Mouse (Mus musculus) heart, embryonic 14.5 days (tissue): ENCODE results near the gene Inpp4b. TPM values are rescaled to one million over a fixed set of nuclear protein-coding genes. Genes with fewer than 3 reads are reported as not detected.

ENCODE experiments used
- ATAC-seq: fragments of 200-750 bp; cut with Nextera tagmentation; 2 replicates; pipeline ENCODE4 v1.8.0; 2017; ENCODE audit warnings: low read depth, moderate TSS enrichment; ENCODE audit not compliant: insufficient number of reproducible peaks, insufficient read depth, low FRiP score
- H3K27ac ChIP-seq, 2 experiments: fragments of 200-500 bp in 1 of 2; fragments of 300-500 bp in 1 of 2; sonication (generic) in 1 of 2; replicated peaks in 1 of 2; 2 replicates each; pipeline ENCODE4 v1.5.1; 2012 to 2014; ENCODE audit warnings: low read depth in 2 of 2, low read length in 2 of 2, control low read depth in 1 of 2, mild to moderate bottlenecking in 1 of 2, mixed read lengths in 1 of 2; ENCODE audit not compliant: control insufficient read depth in 1 of 2, insufficient read depth in 1 of 2
- H3K27me3 ChIP-seq: fragments of 300-500 bp; sonication (generic); 2 replicates; pipeline ENCODE4 v1.6.1; 2014; ENCODE audit warnings: mild to moderate bottlenecking, low read length, control low read depth; ENCODE audit not compliant: control insufficient read depth, insufficient read depth
- H3K36me3 ChIP-seq: fragments of 300-500 bp; sonication (generic); 2 replicates; pipeline ENCODE4 v1.6.1; 2014; ENCODE audit warnings: mild to moderate bottlenecking, control low read depth, low read length, mixed read lengths; ENCODE audit not compliant: control insufficient read depth, insufficient read depth
- H3K4me1 ChIP-seq, 2 experiments: fragments of 200-500 bp in 1 of 2; fragments of 300-500 bp in 1 of 2; sonication (generic) in 1 of 2; 2 replicates each; pipeline ENCODE4 v1.6.1; 2012 to 2014; ENCODE audit warnings: low read length in 2 of 2, control low read depth in 1 of 2, mixed read lengths in 1 of 2; ENCODE audit not compliant: control insufficient read depth in 2 of 2, insufficient read depth in 2 of 2
- H3K4me2 ChIP-seq: fragments of 300-500 bp; sonication (generic); 2 replicates; pipeline ENCODE4 v1.6.1; 2014; ENCODE audit warnings: mild to moderate bottlenecking, low read length
- H3K4me3 ChIP-seq, 2 experiments: fragments of 200-500 bp in 1 of 2; fragments of 300-500 bp in 1 of 2; sonication (generic) in 1 of 2; 2 replicates each; pipeline ENCODE4 v1.5.1; 2012 to 2014; ENCODE audit warnings: low read length in 2 of 2, mild to moderate bottlenecking in 2 of 2, control low read depth in 1 of 2, low read depth in 1 of 2, moderate library complexity in 1 of 2; ENCODE audit not compliant: control insufficient read depth in 1 of 2, insufficient read depth in 1 of 2
- H3K9ac ChIP-seq: fragments of 300-500 bp; sonication (generic); 2 replicates; pipeline ENCODE4 v1.6.1; 2014; ENCODE audit warnings: mild to moderate bottlenecking, low read length
- H3K9me3 ChIP-seq: fragments of 300-500 bp; sonication (generic); 2 replicates; pipeline ENCODE4 v1.6.1; 2016; ENCODE audit warnings: low read length, control low read depth; ENCODE audit not compliant: control insufficient read depth
- WGBS: fragments of 180-500 bp; shearing (Covaris S2); extraction: QIAGEN DNeasy Blood & Tissue Kit; methylation state at CpG from one replicate; pipeline ENCODE4 v1.1.7; 2014; 5-methylcytosine and 5-hydroxymethylcytosine counted together
- polyA plus RNA-seq: library from polyadenylated mRNA; unstranded; fragments of >200 nt; fragmentation: Nextera tagmentation; extraction: Ambion mirVana; gene quantifications from 2 replicates; pipeline ENCODE4 v1.2.1, GENCODE M21; 2014

The Inpp4b gene
- polyA plus RNA-seq, 1 experiment from 2014 or later: 15.7 TPM

DNA sequence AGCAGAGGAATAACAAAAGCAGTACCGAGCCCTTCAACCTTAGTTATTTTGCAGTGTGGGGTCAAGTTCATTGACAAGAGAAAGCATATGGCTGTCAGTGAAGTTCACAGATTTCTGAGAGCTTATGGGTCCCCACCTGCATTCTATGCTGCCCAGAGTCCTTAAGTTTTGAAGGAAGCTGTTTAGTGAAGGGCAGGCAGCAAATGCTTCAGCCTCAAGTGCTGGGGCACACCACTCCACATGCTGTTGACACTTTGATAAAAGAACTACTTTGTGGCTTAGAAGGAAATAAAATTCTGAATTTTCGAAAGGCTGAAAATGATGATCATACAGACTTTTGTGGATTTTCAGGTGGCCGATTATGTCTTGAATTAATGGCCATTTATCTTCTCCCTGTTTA, 296.1 kb downstream of the Inpp4b start:
- Histone ChIP-seq H3K4me2 (no peak overlapping the region), H3K9ac (no peak overlapping the region), H3K36me3 (no peaks in the 10 kb centered on the region), H3K4me1 (peaks cover 0 to 2% of the 10 kb centered on the region in 2 experiments; a peak in 1 of 4 replicates), H3K27ac (no peak overlapping the region), H3K27me3 (no peaks in the 10 kb centered on the region), H3K4me3 (no peak overlapping the region), H3K9me3 (no peaks in the 10 kb centered on the region)
- ATAC-seq: no peak
- 68% methylated on average over 3 of the region's 3 CpGs for WGBS

GRCm38 (mm10) chr8:81639820-81640219, 297.5 kb downstream of the Inpp4b start:
- no peaks in the 10 kb centered on the region for H3K36me3 ChIP-seq
- no peak for ATAC-seq
- H3K27me3 ChIP-seq: no peaks in the 10 kb centered on the region
- H3K4me3 ChIP-seq: no peak overlapping the region
- peaks cover 0 to 2% of the 10 kb centered on the region in 2 experiments; a peak in 1 of 4 replicates for H3K4me1 ChIP-seq
- H3K9me3 ChIP-seq: no peaks in the 10 kb centered on the region
- H3K4me2 ChIP-seq: no peak overlapping the region
- 77% methylated on average over 4 of the region's 4 CpGs for WGBS
- no peak overlapping the region for H3K27ac ChIP-seq
- no peak overlapping the region for H3K9ac ChIP-seq

DNA sequence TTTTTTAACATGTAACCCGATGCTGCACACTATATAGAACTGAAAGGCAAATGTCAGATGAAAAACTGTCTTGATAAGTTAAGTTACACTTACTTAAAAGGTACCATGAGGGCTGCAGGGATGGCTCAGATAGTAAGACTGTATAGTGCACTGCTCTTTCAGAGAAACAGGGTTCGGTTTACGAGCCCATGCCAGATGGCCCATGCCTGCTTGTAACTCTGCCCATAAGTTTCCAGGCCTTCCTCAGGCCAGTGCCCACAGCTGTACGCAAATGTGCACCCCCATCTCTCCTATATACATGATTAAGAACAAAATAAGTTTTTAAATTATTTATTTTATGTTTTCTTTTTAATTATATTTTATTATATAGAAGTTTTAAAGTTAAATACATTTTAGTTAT, 300.7 kb downstream of the Inpp4b start:
- Histone ChIP-seq H3K9ac (no peak overlapping the region), H3K27me3 (no peaks in the 10 kb centered on the region), H3K36me3 (no peaks in the 10 kb centered on the region), H3K27ac (no peak overlapping the region), H3K4me2 (no peak overlapping the region), H3K4me1 (no peaks in the 10 kb centered on the region), H3K4me3 (no peak overlapping the region), H3K9me3 (no peaks in the 10 kb centered on the region)
- 78% methylated on average over 4 of the region's 4 CpGs for WGBS
- no peak for ATAC-seq

GRCm38 (mm10) chr8:81692167-81692566, 349.8 kb downstream of the Inpp4b start:
- H3K9ac ChIP-seq: no peak overlapping the region
- no peak overlapping the region for H3K4me2 ChIP-seq
- no peaks in the 10 kb centered on the region for H3K9me3 ChIP-seq
- no peak overlapping the region for H3K27ac ChIP-seq
- no peaks in the 10 kb centered on the region for H3K27me3 ChIP-seq
- ATAC-seq: no peak
- H3K4me3 ChIP-seq: no peak overlapping the region
- no peaks in the 10 kb centered on the region for H3K4me1 ChIP-seq
- H3K36me3 ChIP-seq: no peaks in the 10 kb centered on the region

DNA sequence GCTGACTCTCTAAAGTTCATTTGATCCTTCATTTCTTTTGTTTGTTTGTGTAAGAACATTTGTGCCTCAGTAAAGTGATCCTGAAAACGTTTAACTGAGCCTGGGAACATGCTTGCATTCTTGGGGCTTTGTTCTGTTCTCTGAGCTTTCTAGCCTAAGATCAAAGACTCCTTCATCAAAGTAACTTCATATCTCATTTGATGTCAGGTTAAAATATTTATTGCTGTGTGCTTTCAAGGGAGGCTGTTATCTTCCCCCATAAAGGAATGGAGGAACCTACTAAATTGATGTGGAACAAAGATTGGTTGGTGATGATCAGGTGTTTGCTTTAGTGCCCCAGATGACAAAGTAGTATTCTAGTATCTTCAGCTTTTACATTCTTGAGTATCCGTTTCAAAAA, 352.5 kb downstream of the Inpp4b start:
- Histone ChIP-seq H3K4me3 (no peak overlapping the region), H3K9ac (no peak overlapping the region), H3K4me2 (no peak overlapping the region), H3K27me3 (no peaks in the 10 kb centered on the region), H3K9me3 (no peaks in the 10 kb centered on the region), H3K27ac (no peak overlapping the region), H3K4me1 (no peaks in the 10 kb centered on the region), H3K36me3 (no peaks in the 10 kb centered on the region)
- 46% methylated on average over 2 of the region's 2 CpGs for WGBS
- no peak for ATAC-seq

DNA sequence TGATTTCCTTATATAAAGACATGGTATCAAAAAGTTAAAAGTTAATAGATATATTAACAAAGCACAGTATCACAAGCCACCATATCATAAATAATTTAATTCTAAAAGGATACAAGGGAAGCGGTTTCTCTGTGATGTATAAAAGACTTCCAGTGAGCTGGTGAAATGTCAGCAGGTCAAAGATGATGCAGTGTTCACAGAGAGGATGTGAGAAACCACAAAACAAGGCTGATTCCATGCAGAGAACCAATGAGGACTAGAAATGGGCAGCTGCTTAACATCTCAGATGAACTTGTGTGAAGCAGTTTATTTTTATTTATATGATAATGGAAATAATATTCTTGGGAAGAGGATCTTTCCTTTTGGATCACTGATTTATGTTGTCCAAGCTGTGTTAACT, 359.7 kb downstream of the Inpp4b start:
- no peak overlapping the region for H3K27ac ChIP-seq
- ATAC-seq: no peak
- WGBS: 73% methylated on average over 1 of the region's 1 CpGs
- H3K4me2 ChIP-seq: no peak overlapping the region
- no peaks in the 10 kb centered on the region for H3K9me3 ChIP-seq
- no peaks in the 10 kb centered on the region for H3K27me3 ChIP-seq
- no peak overlapping the region for H3K4me3 ChIP-seq
- H3K36me3 ChIP-seq: no peaks in the 10 kb centered on the region
- no peak overlapping the region for H3K9ac ChIP-seq
- no peaks in the 10 kb centered on the region for H3K4me1 ChIP-seq

GRCm38 (mm10) chr8:81703571-81704365, 361.4 kb downstream of the Inpp4b start:
- no peak for ATAC-seq
- Histone ChIP-seq H3K9ac (no peak overlapping the region), H3K4me2 (no peak overlapping the region), H3K9me3 (no peaks in the 10 kb centered on the region), H3K27ac (no peak overlapping the region), H3K4me1 (no peaks in the 10 kb centered on the region), H3K27me3 (no peaks in the 10 kb centered on the region), H3K36me3 (no peaks in the 10 kb centered on the region), H3K4me3 (no peak overlapping the region)
- 62% methylated on average over 3 of the region's 3 CpGs for WGBS

DNA sequence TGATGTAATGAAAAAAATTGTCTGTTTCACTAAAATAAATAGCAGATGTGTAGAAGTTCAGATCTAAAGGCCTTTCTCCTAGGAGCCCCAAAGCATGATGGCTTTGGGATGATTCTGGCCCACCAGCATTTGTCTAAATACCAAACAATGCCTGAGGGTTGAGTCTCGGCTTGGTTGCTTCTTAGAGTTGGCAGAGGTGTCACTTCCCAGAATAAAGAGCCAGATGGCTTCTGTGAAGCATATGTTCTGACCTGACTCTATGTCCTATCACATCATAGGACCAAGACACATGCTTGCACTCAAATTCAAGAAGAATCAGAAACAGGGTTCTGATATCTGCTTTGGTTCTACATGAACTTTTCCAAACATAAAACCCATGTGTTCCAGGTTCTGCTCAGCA, 365.1 kb downstream of the Inpp4b start:
- Histone ChIP-seq H3K27ac (no peak overlapping the region), H3K27me3 (no peaks in the 10 kb centered on the region), H3K4me1 (no peaks in the 10 kb centered on the region), H3K9ac (no peak overlapping the region), H3K4me2 (no peak overlapping the region), H3K36me3 (no peaks in the 10 kb centered on the region), H3K9me3 (no peaks in the 10 kb centered on the region), H3K4me3 (no peak overlapping the region)
- 72% methylated on average over 1 of the region's 1 CpGs for WGBS
- no peak for ATAC-seq
